Mouse (Mus musculus): Measurements from ENCODE around the gene Stk17b.
"Not testable (repeated sequence)": the region's sequence is repeated elsewhere in the genome, so short reads cannot be mapped to it uniquely, and the experiment has no call there.

Gene Stk17b

GRCm38 (mm10) chr1:53782956-53783355 lies 2.1 kb downstream of the Stk17b start:
- CTCF ChIA-PET: interaction anchor here (1.1 kb wide), 1 partner anchor 8 kb away, joined by 6 read pairs; no protein-coding TSS in a partner anchor

DNA sequence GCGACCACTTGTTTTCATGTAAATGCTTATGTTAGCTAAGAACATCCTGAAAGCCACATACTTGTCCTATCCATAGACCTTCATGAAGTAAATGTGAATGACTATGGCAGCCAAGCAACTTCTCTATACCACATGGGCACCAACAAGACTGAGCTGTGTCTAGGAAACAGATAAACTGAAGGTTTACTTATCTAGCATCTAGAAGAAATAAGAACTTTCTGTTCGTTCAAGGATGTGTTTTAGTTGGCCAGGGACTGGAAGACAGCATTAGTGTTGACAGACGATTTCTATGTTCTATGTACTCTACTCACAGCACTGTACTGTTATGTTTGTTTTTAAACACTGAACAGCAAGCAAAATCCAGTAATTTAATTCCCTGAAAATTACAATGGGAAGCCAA lies 2.9 kb downstream of the Stk17b start:
- CTCF ChIA-PET: no interaction called here

DNA sequence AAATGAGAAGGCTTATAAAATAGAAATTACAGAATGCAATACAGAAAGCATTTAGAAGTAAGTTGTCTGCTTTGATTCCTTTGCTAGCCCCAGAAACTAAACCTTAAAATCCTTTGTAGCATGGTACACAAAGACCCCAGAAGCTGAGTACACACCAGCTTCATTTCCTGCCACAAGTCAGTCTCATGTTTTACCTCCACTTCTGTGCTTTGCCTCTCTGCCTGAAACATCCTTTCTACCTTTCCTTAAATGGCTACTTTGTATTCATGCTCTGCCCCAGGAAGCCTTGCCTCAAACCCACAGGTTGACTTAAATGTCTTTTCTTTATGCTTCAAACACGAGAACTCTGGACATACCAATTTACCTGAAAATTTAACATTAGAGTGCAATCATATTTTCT lies 3.7 kb downstream of the Stk17b start:
- CTCF ChIA-PET: no interaction called here

DNA sequence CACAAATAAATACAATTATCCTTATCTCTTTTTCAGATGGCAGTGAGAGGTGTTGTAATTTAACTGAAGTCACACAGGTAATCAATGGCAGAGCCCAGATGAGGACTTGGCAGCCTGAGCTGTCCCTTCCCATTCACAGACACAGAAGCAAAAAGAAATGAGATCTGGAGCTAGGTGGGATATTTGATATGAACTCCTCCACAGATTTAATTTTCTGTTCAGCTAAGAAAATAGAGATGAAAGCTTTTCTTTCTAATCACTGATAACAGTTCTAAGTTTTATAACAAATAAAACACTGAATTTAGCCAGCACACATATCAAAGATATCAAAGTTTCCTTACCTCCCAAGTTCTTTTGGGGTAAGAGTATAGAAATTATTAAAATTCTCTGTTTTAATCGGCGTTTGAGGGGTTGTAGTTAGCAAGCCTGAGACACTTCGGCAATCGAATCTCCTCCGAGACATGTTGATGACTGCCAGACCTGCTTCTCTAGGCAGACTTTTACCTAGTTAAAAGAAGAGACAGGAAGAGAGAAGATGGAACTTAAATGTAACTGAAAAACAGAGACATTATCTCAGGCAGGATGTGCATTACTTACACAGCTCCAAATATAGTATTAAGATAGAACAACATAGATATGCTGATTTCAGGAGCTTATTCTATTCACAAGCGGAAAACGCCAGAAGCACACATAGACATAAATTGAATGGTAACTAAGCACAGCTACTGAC lies 8.7 kb downstream of the Stk17b start:
- CTCF ChIA-PET: interaction anchor here (0.9 to 1.1 kb wide), 2 partner anchors 8 to 80 kb away, joined by 3 to 4 read pairs; no protein-coding TSS in a partner anchor

DNA sequence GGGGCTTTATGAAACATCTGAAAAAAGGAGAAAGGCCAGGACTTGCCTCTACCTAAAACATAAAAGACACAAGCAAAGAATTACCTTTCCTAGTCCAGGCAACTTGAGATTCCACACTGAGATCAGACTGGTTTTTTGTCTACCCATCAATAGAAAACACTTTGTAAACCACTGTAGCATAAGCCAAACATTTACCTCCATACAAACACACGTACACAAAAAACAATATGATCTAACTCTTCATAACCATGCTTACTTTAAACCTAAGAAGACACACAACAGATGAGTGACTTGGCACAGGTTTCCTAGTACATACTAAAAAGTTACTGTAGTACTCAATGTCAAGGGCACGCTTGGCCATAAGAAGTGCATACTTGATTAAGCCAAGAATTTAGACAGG lies 9.5 kb downstream of the Stk17b start:
- CTCF ChIA-PET: interaction anchor here (0.9 to 1.5 kb wide), 3 partner anchors 9 to 81 kb away, joined by 3 to 5 read pairs (median 4); no protein-coding TSS in a partner anchor

DNA sequence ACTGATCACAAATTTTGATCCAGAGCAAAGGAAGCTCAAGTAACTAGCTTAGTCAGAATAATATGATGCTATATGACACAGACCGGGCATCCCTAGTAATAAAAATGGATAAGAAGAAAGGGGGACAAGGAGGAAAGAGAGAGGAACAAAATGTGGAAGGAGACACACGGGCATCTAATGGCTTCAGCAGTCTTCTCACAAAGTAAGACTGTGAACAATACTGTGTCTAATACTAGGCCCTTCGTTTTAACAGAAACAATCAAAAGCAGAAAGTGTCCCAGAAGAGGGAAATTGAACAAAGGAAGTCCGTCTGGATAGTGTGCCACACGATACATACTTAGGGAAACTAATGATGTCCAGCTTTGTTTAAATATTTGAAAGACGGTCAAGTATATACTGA lies 10.0 kb downstream of the Stk17b start:
- CTCF ChIA-PET: interaction anchor here (1.1 to 1.5 kb wide), 3 partner anchors 8 to 71 kb away, joined by 5 to 6 read pairs (median 5); no protein-coding TSS in a partner anchor

DNA sequence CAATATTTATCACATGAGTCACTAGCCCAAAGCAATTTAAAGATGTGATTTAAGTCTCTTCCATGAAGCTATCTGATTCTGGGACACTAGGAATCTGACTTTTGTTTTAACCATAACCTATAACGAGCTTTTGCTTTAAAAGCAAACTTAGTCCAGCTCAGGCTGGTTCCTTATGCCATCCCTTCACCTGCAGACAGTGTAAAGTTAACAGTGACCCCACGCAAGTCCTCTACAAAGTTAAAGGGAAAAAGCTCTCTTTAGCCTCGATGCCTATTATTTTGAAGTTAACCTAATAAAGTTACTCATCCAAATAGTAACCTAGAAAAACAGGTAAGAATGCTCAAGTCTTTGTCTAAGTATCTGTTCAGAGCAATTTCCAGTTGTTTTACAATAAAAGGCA lies 10.5 kb downstream of the Stk17b start:
- CTCF ChIA-PET: interaction anchor here (0.8 to 1.5 kb wide), 4 partner anchors 8 to 72 kb away, joined by 3 to 6 read pairs (median 5); no protein-coding TSS in a partner anchor

- CTCF ChIA-PET: interaction anchor here (0.8 to 1.5 kb wide), 4 partner anchors 9 to 72 kb away, joined by 3 to 6 read pairs (median 5); no protein-coding TSS in a partner anchor
Measured at GRCm38 (mm10) chr1:53773994-53774393, 11.0 kb downstream of the Stk17b start.

- CTCF ChIA-PET: interaction anchor here (0.6 to 1.5 kb wide), 3 partner anchors 13 to 80 kb away, joined by 3 to 16 read pairs (median 7); no protein-coding TSS in a partner anchor
Measured at GRCm38 (mm10) chr1:53772967-53773366, 12.1 kb downstream of the Stk17b start.

- CTCF ChIA-PET: no interaction called here
Measured at GRCm38 (mm10) chr1:53771476-53771875, 13.5 kb downstream of the Stk17b start.

DNA sequence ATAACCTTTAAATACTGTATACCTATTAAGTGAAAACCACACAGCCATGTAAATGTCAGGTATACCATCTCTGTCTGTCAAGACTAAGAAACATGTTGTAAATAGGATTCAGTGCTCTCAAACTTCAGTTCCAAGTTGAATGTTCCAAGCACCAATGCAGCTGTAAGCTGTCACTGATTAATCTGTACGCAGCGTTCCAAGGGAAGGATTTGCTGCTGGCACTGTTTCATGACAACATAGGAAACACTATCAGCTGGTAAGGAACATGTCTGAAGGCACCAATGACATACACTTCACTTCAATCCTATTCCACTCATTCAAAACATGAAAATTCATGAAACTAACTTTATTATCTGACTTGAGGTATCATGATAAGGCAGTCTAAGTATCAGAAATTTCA lies 18.9 kb downstream of the Stk17b start:
- CTCF ChIA-PET: interaction anchor here (0.5 kb wide), 1 partner anchor 122 kb away, joined by 5 read pairs; no protein-coding TSS in a partner anchor

DNA sequence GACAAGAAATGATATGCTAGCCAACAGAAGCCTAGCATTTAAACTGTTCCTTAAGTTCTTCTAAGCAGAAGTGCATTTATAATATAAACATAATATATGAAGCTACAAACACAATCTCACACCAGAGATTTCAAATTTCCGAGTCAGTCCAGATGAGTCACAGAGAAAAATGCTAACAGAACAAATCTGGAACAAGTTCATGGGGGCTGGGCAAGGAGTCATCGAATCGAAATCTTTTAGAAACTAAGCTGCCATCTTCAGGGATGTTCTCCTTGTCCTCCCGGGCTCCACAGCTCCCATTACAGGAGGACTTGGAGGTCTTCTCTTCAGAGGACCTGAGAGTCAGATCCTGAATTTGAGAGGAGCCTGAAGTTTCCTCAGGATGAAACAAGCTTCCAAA lies 27.7 kb downstream of the Stk17b start:
- CTCF ChIA-PET: no interaction called here

DNA sequence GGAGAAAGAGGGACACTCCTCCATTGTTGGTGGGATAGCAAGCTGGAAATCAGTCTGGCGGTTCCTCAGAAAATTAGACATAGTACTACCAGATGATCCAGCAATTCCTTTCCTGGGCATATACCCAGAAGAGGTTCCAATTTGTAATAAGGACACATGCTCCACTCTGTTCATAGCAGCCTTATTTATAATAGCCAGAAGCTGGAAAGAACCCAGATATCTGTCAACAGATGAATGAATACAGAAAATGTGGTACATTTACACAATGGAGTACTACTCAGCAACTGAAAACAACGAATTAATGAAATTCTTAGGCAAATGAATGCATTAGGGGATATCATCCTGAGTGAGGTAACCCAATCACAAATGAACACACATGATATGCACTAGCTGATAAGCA lies 31.5 kb downstream of the Stk17b start:
- CTCF ChIA-PET: not testable (repeated sequence)

DNA sequence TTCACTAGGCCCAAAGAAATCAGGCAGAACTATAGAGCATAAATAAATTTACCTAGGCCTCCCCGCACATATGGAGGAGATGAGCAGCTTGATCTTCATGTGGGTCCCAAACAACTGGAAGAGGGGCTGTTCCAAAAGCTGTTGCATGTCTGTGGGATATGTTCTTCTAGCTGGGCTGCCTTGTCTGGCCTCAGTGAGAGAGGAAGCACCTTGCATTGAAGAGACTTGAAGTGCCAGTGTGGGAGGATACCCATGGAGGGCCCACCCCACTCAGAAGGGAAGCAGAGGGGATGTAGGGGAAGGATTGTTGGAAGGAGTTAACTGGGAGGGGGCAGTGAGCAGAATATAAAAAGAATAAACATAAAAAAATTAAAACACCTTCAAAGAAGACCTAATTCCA lies 33.9 kb downstream of the Stk17b start:
- CTCF ChIA-PET: no interaction called here

DNA sequence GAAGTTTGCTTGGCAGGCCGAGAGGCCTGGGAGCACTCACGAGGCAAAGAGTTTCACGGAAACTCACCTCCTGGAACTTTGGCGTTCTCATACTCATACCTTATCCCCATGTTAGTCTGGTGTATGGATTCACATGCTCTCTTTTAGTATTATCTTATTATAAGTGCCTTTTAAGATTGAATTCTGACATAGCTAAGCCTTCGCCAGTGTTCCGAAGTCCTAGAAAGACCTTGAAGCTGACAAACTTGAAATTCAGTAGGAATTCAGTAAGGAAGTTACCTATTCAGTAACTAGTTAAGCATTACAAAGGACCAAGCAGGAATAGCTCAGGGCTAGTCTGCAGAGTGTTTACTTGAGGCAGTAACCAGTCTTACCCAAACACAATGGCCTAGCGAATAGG lies 34.3 kb downstream of the Stk17b start:
- CTCF ChIA-PET: not testable (repeated sequence)

GRCm38 (mm10) chr1:53749881-53750385 lies 35.1 kb downstream of the Stk17b start:
- CTCF ChIA-PET: not testable (repeated sequence)

DNA sequence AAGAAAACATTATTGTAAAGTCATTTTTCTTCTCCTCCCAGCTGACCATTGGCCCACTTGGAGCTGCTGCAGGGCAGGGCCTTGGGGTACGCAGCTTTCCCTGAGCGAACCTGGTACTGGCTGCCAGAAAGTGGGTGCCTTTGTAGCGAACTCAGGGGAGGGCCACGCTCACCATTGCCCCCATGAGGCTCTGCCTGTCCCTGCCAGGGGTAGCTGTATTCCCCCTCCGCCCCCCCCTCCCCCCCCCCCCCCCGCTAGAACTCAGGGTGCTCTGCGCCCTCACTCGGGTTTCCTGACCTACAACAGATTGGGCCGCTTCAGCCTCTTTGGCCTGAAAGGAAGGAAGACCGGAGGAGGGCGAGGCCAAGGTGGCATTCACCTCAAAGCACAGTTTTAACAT lies 36.5 kb downstream of the Stk17b start:
- CTCF ChIA-PET: no interaction called here

DNA sequence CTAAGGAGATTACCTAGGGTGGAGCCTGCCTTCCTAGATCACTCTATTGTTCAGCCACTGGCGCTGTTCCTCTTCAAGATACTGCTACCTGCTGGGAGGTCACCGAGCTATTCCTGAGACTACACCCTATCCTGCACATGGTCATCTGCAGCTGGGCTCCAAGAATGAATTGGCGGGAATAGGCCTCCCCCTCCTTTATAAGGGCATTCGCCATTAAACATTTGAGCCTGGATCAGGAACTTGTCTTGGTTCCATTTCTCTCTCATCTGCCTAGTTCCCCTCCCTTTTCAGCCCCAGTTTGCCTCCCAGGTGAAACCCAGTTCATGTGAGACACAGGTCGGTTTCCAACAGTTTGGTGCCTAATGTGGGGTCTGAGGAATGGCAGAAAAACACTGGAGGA lies 39.0 kb downstream of the Stk17b start:
- CTCF ChIA-PET: no interaction called here

DNA sequence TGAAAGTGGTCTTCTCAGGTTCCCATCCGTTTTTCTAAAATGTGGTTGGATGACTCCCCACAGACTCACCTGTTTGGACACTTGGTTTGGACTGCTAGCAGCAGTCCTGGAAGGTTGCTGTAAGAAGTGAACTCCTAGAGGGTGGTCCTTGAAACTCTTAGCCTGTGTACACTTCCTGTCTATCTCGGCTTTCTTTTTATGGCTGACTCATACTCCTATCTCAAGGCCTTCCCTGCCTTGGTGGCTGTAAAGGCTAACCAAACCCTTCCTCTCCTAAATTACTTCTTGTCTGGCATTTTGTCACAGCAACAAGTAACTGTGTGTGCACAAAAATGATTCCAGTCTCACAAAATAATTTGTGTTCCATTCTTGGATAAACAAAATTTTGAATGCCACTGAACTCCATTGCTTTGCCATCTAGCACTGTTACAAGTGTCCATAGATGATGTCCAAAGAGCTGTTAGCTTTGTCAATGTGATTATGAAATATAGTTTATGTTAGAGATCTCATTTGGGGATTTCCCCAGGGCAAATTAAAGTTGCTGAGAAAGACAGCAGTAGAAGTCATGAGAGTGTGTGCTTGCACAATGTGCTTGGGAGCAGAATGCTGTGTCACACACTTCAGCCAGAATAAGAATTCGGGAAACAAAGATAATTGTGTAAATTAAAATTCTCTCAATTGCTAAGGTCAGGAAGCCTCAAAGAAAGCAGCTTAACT lies 43.1 kb downstream of the Stk17b start:
- CTCF ChIA-PET: no interaction called here

DNA sequence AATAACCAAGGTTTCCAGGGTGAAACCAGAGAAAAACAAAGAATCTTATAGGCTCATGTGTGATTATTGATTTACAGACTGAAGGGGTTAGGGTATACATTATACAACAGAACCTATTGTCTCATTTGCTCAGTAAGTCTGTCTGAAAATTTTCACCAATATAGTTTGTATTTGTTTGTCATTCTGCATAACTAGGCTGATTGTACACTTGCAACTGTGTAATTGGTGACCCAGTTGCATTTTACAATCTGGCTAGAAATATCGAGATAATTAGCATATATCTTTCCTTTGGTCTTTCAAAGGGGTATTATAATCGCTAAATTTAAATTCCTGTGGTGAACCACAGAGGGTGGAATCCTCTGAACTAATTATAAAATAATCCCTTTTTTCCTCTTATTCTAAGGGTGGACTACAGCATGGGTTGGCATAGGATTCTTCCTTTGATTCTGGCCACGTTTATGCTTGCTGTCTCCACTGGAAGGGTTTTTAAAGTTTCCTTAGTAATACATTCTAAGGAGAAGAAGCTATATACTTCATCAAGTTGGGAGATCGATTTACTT lies 44.2 kb downstream of the Stk17b start:
- CTCF ChIA-PET: no interaction called here

DNA sequence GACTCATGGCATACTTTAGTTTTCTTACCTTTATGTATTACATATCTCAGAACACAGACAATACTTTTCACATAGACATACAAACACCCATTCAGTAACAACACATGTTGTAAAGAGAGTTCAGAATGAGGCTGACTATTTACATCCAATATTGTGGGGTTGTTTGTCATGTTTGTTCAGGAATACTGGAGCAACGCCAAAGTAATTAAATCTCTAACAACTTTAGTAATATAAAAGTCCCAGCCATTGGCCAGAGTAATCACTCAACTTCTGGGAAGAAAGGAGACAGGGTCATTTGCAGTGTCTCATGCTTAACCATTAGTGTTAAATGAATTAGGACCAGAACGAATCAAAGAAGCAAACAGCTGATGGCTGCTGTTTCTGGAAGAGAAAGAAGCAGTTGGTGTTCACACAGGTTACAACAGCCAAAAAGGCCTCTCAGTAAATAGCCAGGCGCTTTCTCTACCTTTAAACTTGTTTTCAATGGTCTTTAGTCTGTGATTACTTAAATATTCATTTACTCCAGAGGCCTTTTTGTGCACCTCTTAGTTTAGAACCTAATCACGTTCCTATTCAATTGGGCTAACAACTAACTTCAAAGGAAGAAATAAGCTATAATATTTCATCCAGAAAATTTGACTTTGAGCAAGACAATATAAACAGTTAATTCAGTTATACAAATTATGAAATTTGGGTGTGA lies 44.8 kb downstream of the Stk17b start:
- CTCF ChIA-PET: not testable (repeated sequence)

DNA sequence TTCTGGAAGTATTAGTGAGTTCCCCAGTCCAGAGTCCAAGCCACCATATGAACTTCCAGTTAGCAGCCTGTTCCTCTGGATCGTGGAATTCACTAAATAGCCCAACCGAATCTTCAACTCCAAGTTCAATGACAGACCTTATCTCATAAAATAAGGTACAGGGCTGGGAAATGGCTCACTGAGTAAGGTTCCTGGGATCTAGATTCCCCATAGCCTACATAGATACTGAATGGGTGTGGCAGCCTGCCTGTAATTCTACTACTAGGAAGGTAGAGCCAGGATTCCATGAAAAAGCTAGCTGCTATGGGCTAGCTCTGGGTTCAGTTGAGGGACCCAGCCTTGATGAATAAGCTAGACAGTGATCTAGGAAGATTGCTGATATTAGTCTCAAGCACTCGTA lies 48.4 kb downstream of the Stk17b start:
- CTCF ChIA-PET: no interaction called here

Measured in spleen, embryonic (tissue).